Mouse (Mus musculus): ENCODE results near the gene Shc4. TPM values are rescaled to one million over a fixed set of nuclear protein-coding genes. Genes with fewer than 3 reads are reported as not detected.
A peak's percentile ranks its signal among the peaks of the same experiment; 100 is the strongest.

Gene Shc4
- polyA plus RNA-seq, 1 experiment from 2014 or later, result 1.7 TPM

GRCm38 (mm10) chr2:125681811-125682210, 42.1 kb downstream of the Shc4 start:
- H3K4me1 ChIP-seq (replicated peaks), result 0 out of 2 replicates have a peak, but pooled peaks cover 8% of the 10 kb centered on the region
- no peaks in the 10 kb centered on the region for H3K27me3 ChIP-seq
- no peak overlapping the region for H3K4me3 ChIP-seq (replicated peaks)
- 84% methylated on average over 9 of the region's 9 CpGs for WGBS
- no peaks in the 10 kb centered on the region for H3K36me3 ChIP-seq
- no peak overlapping the region for H3K27ac ChIP-seq
- no peaks in the 10 kb centered on the region for H3K9me3 ChIP-seq
- no peak for ATAC-seq
- no peak overlapping the region for H3K4me2 ChIP-seq (replicated peaks)
- no peak overlapping the region for H3K9ac ChIP-seq (replicated peaks)

GRCm38 (mm10) chr2:125672957-125673631, 50.9 kb downstream of the Shc4 start, which contains the start of gene Eid1:
Gene Eid1 (plus strand): TSS chr2:125673095.
- Histone ChIP-seq H3K27me3 (no peaks in the 10 kb centered on the region), H3K4me2 (replicated peaks) (peak within 1 kb of the TSS; percentile 65), H3K4me3 (replicated peaks) (peak within 1 kb of the TSS; percentile 73), H3K9me3 (no peaks in the 10 kb centered on the region), H3K4me1 (replicated peaks) (peaks cover 14% of the 10 kb centered on the region), H3K36me3 (no peaks in the 10 kb centered on the region), H3K27ac (peak within 1 kb of the TSS; percentile 90), H3K9ac (replicated peaks) (peak within 1 kb of the TSS; percentile 86)
- under 1% methylated on average over 61 of the region's 79 CpGs for WGBS
- ATAC-seq, result peak; percentile 93

- Histone ChIP-seq H3K4me3 (replicated peaks) (peak overlapping the region; percentile 73), H3K27me3 (no peaks in the 10 kb centered on the region), H3K9me3 (no peaks in the 10 kb centered on the region), H3K4me1 (replicated peaks) (peaks cover 14% of the 10 kb centered on the region), H3K36me3 (no peaks in the 10 kb centered on the region), H3K27ac (peak overlapping the region; percentile 90), H3K9ac (replicated peaks) (peak overlapping the region; percentile 86), H3K4me2 (replicated peaks) (peak overlapping the region; percentile 65)
- WGBS, result 37% methylated on average over 8 of the region's 20 CpGs
- peak; percentile 88; the same call in 1 of the 2 replicates for ATAC-seq
These were observed 51.4 kb downstream of the Shc4 start for GRCm38 (mm10) chr2:125672568-125672956.

GRCm38 (mm10) chr2:125670846-125671245, 53.1 kb downstream of the Shc4 start:
- WGBS, result 50% methylated on average over 1 of the region's 1 CpGs

GRCm38 (mm10) chr2:125667721-125668120, 56.2 kb downstream of the Shc4 start:
- Histone ChIP-seq H3K4me2 (replicated peaks) (no peak overlapping the region), H3K4me3 (replicated peaks) (no peak overlapping the region), H3K27me3 (no peaks in the 10 kb centered on the region), H3K4me1 (replicated peaks) (no peaks in the 10 kb centered on the region), H3K27ac (no peak overlapping the region), H3K9ac (replicated peaks) (no peak overlapping the region), H3K36me3 (no peaks in the 10 kb centered on the region), H3K9me3 (no peaks in the 10 kb centered on the region)
- 88% methylated on average over 7 of the region's 7 CpGs for WGBS
- no peak for ATAC-seq

More at GRCm38 (mm10) chr2:125670846-125671245, 53.1 kb downstream of the Shc4 start:
- Histone ChIP-seq H3K9ac (replicated peaks) (no peak overlapping the region), H3K9me3 (no peaks in the 10 kb centered on the region), H3K4me3 (replicated peaks) (no peak overlapping the region), H3K27me3 (no peaks in the 10 kb centered on the region), H3K36me3 (no peaks in the 10 kb centered on the region), H3K4me2 (replicated peaks) (no peak overlapping the region), H3K27ac (no peak overlapping the region), H3K4me1 (replicated peaks) (peaks cover 11% of the 10 kb centered on the region)
- ATAC-seq, result no peak

GRCm38 (mm10) chr2:125667184-125667583, 56.8 kb downstream of the Shc4 start:
- Histone ChIP-seq H3K9me3 (no peaks in the 10 kb centered on the region), H3K4me2 (replicated peaks) (no peak overlapping the region), H3K4me3 (replicated peaks) (no peak overlapping the region), H3K36me3 (no peaks in the 10 kb centered on the region), H3K27me3 (no peaks in the 10 kb centered on the region), H3K9ac (replicated peaks) (no peak overlapping the region), H3K4me1 (replicated peaks) (no peaks in the 10 kb centered on the region), H3K27ac (no peak overlapping the region)
- WGBS, result 82% methylated on average over 5 of the region's 5 CpGs
- ATAC-seq, result no peak

- Histone ChIP-seq H3K27me3 (no peaks in the 10 kb centered on the region), H3K36me3 (no peaks in the 10 kb centered on the region), H3K4me1 (replicated peaks) (no peaks in the 10 kb centered on the region), H3K9ac (replicated peaks) (no peak overlapping the region), H3K4me2 (replicated peaks) (no peak overlapping the region), H3K4me3 (replicated peaks) (no peak overlapping the region), H3K27ac (no peak overlapping the region), H3K9me3 (no peaks in the 10 kb centered on the region)
- ATAC-seq, result no peak
- 85% methylated on average over 4 of the region's 4 CpGs for WGBS
These were observed 57.3 kb downstream of the Shc4 start for GRCm38 (mm10) chr2:125666668-125667067.

- Histone ChIP-seq H3K27me3 (peaks cover under 1% of the 10 kb centered on the region; the same call in 1 of the 2 replicates), H3K9me3 (no peaks in the 10 kb centered on the region), H3K9ac (replicated peaks) (no peak overlapping the region), H3K27ac (no peak overlapping the region), H3K4me1 (replicated peaks) (peaks cover under 1% of the 10 kb centered on the region; the same call in 1 of the 2 replicates), H3K4me3 (replicated peaks) (no peak overlapping the region), H3K4me2 (replicated peaks) (no peak overlapping the region), H3K36me3 (no peaks in the 10 kb centered on the region)
- 87% methylated on average over 4 of the region's 4 CpGs for WGBS
- ATAC-seq, result no peak
These were observed 58.0 kb downstream of the Shc4 start for GRCm38 (mm10) chr2:125665909-125666308.

- no peaks in the 10 kb centered on the region for H3K9me3 ChIP-seq
- 89% methylated on average over 5 of the region's 5 CpGs for WGBS
- no peak for ATAC-seq
These were observed 58.7 kb downstream of the Shc4 start for GRCm38 (mm10) chr2:125665213-125665612.

GRCm38 (mm10) chr2:125662517-125662916, 61.4 kb downstream of the Shc4 start:
- no peak overlapping the region for H3K27ac ChIP-seq
- no peaks in the 10 kb centered on the region for H3K36me3 ChIP-seq
- H3K27me3 ChIP-seq, result peaks cover 3% of the 10 kb centered on the region; the same call in 1 of the 2 replicates
- no peak for ATAC-seq
- peaks cover 7% of the 10 kb centered on the region for H3K4me1 ChIP-seq (replicated peaks)
- no peak overlapping the region for H3K9ac ChIP-seq (replicated peaks)
- 86% methylated on average over 3 of the region's 3 CpGs for WGBS
- no peaks in the 10 kb centered on the region for H3K9me3 ChIP-seq
- H3K4me3 ChIP-seq (replicated peaks), result no peak overlapping the region
- H3K4me2 ChIP-seq (replicated peaks), result no peak overlapping the region

More at GRCm38 (mm10) chr2:125665213-125665612, 58.7 kb downstream of the Shc4 start:
- Histone ChIP-seq H3K9ac (replicated peaks) (no peak overlapping the region), H3K4me3 (replicated peaks) (no peak overlapping the region), H3K4me1 (replicated peaks) (peaks cover 7% of the 10 kb centered on the region), H3K27me3 (peaks cover 3% of the 10 kb centered on the region; the same call in 1 of the 2 replicates), H3K27ac (no peak overlapping the region), H3K36me3 (no peaks in the 10 kb centered on the region), H3K4me2 (replicated peaks) (no peak overlapping the region)

- H3K9me3 ChIP-seq, result no peaks in the 10 kb centered on the region
- H3K4me2 ChIP-seq (replicated peaks), result peak overlapping the region; percentile 46
- ATAC-seq, result no peak
- peaks cover 3% of the 10 kb centered on the region; the same call in 1 of the 2 replicates for H3K27me3 ChIP-seq
- 0 out of 2 replicates have a peak overlapping the region, but pooled peaks have one; percentile 25 for H3K9ac ChIP-seq (replicated peaks)
- 70% methylated on average over 4 of the region's 4 CpGs for WGBS
- no peak overlapping the region for H3K27ac ChIP-seq
- H3K36me3 ChIP-seq, result no peaks in the 10 kb centered on the region
- no peak overlapping the region for H3K4me3 ChIP-seq (replicated peaks)
- H3K4me1 ChIP-seq (replicated peaks), result peaks cover 7% of the 10 kb centered on the region
These were observed 62.8 kb downstream of the Shc4 start for GRCm38 (mm10) chr2:125661156-125661555.

GRCm38 (mm10) chr2:125660537-125661130, 63.3 kb downstream of the Shc4 start:
- Histone ChIP-seq H3K27ac (no peak overlapping the region), H3K9ac (replicated peaks) (peak overlapping the region; percentile 25; the same call in 1 of the 2 replicates), H3K4me2 (replicated peaks) (peak overlapping the region; percentile 46), H3K4me1 (replicated peaks) (peaks cover 7% of the 10 kb centered on the region), H3K27me3 (peaks cover 3% of the 10 kb centered on the region; the same call in 1 of the 2 replicates), H3K9me3 (no peaks in the 10 kb centered on the region), H3K4me3 (replicated peaks) (peak overlapping the region; percentile 1), H3K36me3 (no peaks in the 10 kb centered on the region)
- ATAC-seq, result peak; percentile 69
- 46% methylated on average over 20 of the region's 20 CpGs for WGBS

All from midbrain, embryonic 13.5 days (tissue).